Mouse (Mus musculus) heart, adult 18-20 months (tissue): ENCODE measurements around the gene Astn2. TPM values are rescaled to one million over a fixed set of nuclear protein-coding genes. Genes with fewer than 3 reads are reported as not detected.
A peak's percentile ranks its signal among the peaks of the same experiment; 100 is the strongest.

Source experiments
- DNase-seq, 2 experiments: peaks; one replicate each; pipeline ENCODE4 v3.0.0; 2021 to 2022; ENCODE audit warnings: mixed read lengths in 1 of 2
- total RNA-seq, 2 experiments: library from RNA; stranded (reverse); gene quantifications; 2 replicates each; pipeline ENCODE4 v1.2.3; 2021

The Astn2 gene
- total RNA-seq, 2 experiments from 2014 or later, result 0.55 to 1.0 TPM

- DNase-seq, result no peak
Observed at GRCm38 (mm10) chr4:66310315-66311020, 93.9 kb downstream of the Astn2 start.

DNA sequence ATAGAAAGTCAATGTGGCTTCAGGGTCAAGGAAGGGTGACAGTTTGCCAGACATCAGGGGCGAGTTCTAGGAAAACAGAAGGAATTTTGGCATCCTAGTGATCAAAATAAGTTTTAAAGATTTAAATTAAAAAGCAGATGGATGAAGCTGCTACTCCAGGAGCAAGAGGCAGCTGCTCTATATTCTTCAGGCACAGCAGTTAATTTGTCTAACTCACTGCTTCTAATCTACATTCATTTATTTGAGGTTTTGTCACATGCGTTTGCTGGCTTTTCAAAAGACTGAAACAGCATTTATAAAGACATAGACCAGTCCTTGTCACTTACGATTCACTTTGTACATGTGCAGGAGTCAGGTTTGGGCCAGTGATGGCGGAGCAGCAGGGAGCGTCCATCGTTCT, 98.0 kb downstream of the Astn2 start:
- no peak for DNase-seq

- DNase-seq, result no peak
Observed at GRCm38 (mm10) chr4:66302686-66303310, 101.6 kb downstream of the Astn2 start.

- no peak for DNase-seq
Observed at GRCm38 (mm10) chr4:66285034-66285433, 119.4 kb downstream of the Astn2 start.

GRCm38 (mm10) chr4:66276096-66276495, 128.3 kb downstream of the Astn2 start:
- DNase-seq, result no peak

DNA sequence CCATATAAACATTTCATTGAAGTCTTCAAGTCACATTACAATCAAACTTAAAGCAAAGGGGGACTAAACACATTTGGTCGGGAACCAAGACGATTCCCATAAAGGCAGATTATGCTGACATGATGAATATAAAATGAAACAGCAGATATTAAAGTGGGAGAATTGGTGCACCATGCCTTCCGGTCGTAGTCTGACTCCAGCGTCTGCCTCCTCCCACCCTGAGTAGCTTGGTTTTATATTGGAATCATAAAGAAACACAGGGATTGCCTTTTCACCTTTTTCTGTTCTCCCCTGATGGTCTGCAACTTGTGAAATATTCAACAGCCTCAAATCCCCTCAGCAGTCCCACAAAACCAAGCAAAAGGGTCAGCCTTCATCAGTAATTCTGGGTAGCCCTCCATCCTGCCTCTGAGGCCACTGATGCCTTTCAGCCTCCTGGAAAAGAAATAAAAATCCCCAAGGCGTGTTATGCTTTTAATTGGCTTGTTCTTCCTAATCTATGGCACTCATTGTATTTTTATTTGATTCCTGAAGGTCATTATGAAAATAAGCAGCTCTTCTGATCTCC, 132.8 kb downstream of the Astn2 start:
- DNase-seq, result no peak

GRCm38 (mm10) chr4:66264031-66264430, 140.4 kb downstream of the Astn2 start:
- no peak for DNase-seq

DNA sequence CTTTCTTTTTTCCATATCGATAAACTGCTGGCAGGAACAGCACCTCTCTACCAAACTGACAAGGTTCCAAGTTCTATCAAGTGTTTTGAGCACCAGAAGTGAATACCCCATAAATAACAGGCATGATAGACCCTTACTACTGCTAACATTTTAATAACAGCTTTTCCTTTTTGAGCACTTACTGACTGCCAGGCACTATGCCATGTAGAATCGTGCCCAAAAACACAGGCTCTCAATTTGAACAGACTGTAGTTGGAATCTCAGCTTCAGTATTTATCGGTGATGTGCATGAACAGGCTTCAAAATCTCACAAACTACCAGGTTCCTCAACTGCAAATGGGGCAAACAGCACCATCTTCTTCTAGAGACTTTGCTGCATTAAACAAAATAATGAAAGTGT, 143.1 kb downstream of the Astn2 start:
- no peak for DNase-seq

- DNase-seq, result no peak
Observed at GRCm38 (mm10) chr4:66258905-66259304, 145.5 kb downstream of the Astn2 start.

DNA sequence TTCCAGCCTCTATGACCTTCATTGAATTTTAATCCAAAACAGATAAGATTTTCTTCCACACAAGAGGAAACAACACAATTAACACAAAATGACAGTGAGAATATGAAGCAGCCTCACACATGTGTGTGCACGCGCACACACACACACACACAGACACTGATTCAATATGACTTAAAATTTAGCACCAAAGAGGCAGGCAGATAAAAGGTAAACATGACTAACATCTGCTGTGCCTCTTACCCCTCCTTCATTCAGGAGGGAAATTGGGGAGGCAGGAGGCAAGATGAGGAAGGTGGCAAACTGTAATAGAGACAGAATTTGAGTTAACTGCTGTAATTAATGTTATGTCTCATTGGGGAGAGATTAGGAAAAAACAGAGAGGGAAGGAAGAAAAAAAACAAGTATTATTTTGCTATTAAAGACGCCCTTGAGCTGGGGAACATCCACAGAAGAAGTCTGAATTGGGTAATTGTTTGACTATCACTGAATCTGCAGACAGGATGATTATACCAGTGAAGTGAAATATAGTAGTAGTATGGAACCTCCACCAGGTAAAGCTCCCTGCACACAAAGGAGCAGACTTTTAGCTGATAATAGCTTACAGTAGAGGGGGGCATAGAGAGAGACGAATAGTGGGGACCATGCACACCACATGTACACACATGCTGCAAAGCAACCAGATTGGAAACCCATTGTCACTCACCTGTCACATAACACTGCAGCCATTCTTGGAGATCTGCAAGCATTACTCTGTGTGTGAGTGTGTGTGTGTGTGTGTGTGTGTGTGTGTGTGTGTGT, 149.5 kb downstream of the Astn2 start:
- DNase-seq, result no peak

GRCm38 (mm10) chr4:66248521-66248920, 155.9 kb downstream of the Astn2 start:
- no peak for DNase-seq

DNA sequence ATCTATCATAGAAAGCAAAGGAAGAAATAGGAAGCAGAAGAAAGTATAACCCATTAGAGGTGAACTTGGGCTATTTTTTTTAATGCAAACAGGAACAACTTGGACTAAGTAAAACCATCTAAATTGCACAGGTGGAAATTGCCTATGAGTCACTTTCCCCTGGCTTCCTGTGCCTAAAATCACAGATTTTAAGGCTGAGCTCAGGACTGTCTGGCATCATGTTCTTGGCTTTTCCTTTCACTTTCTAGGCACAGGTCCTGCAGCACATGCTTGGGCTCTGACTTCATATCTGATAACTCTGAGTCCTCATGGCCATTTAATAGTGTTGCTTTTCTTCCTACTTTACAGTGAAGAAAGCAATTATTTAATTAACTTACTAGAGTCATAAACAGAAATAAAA, 161.7 kb downstream of the Astn2 start:
- DNase-seq, result peak in 1 of 2 experiments; percentile 1

- no peak for DNase-seq
Observed at GRCm38 (mm10) chr4:66232799-66233198, 171.6 kb downstream of the Astn2 start.

- no peak for DNase-seq
Observed at GRCm38 (mm10) chr4:66232350-66232749, 172.1 kb downstream of the Astn2 start.

- no peak for DNase-seq
Observed at GRCm38 (mm10) chr4:66230735-66231134, 173.7 kb downstream of the Astn2 start.

- DNase-seq, result no peak
Observed at GRCm38 (mm10) chr4:66222602-66223317, 181.7 kb downstream of the Astn2 start.

GRCm38 (mm10) chr4:66215170-66215618, 189.2 kb downstream of the Astn2 start:
- DNase-seq, result peak; percentile 37 to 45

DNA sequence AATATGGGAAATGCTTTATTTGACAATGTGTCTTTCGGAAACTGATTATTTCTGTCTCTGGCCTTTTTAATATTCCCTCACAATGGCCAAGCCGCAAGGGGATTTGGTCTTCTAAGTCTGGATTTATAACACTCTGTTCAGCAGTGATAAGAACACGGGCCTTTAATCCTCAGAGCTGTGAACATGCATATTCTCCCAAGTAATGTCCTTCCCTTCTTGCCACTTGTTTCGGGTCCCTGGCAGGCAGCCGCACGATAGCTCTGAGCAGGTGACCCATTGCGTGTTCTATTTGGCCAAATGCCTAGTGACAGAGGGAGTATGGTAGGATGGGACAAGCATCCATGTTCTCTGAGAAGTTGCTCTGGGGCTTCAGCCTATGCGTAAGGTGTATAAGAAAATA, 214.8 kb downstream of the Astn2 start:
- no peak for DNase-seq

DNA sequence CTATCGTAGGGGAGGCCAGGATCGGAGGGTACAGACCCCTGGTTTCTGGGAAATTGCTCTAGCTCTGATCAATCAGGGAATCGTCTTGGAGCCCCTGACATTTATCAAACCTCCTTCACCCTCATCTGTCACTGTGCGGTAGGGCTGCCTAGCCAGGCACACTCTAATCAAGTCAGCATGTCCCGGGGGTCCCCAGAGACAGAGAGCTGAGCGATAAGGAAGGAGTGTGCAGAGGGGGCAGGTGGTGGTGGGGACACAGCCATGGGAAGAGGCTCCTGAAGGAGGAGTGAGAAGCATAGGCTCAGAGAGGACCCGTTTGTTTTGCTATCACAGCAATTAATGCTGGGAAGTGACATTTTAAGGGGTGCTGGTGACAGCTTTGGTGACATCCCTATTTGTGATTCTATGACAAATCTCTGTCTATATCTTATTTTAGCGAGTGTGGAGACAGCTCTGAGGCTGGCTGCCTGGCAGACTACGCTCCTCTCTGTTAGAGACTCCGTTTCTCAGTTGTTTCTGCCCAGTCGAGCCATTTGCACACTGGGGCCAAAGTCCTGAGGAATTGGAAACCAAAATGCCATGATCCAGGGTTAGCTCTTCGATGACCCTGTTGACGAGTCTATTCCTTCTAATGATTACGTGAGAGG, 228.4 kb downstream of the Astn2 start:
- DNase-seq, result no peak

DNA sequence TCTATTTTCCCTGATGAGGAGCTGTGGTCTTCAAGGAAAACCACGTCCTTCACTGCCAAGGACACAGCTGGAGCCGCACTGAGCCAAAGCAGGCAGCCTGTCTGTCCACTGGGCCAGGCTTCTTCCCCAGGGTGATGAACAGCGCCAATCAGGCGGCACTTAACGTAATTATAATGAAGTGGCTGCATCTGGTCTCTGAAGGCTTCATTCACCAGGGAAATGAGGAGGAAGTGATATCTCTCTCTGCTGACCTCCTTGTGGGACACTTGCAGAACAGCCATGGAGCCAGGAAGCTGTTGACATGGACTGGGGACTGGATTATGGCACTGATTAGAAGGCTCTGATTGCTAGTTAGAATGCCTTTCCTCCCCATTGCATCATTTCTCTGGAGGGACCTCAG, 232.8 kb downstream of the Astn2 start:
- peak; percentile 58 to 59 for DNase-seq

DNA sequence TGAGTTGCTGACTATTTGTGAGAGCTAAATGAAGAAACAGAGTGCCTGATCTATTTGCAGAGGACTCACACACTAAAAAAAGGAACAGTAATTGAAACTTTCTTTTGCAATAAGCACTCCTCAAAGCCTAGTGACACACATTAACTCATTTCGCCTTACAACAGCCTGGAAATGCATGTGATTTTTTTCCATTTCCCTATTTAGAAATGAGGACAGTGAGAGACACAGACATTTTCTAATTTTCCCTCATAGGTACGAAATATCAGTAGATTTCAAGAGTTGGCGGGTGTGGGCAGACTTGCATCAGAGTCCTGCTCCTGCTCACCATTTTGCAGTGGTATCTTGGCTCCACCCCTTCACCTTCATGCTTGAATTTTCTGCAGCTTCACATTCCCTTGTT, 233.6 kb downstream of the Astn2 start:
- DNase-seq, result no peak

- no peak for DNase-seq
Observed at GRCm38 (mm10) chr4:66169485-66169884, 234.9 kb downstream of the Astn2 start.
